Mouse (Mus musculus): ENCODE results near the gene A930009A15Rik.

DNA sequence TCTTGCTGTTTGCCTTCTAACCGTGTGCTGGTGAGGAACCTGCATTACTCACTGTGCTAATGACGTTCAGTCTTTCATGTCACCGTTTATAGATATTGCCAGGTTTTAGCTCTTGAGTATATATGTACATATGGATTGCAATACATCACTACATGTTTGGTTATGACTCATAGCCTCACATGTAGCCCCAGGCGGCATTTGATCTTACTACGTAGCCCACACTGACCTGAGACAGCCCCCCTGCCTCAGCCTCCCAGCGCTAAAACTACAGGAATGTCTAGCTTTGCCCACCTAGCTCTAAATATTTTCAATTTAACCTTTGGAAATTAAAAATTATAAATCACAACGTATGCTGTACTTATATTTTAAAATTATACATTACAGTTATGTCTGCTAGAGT lies 53.7 kb downstream of the A930009A15Rik start:
- no peak for TF ChIP-seq POLR2A (IDR thresholded peaks at IDR 0.05; ENCODE audit: borderline replicate concordance, control insufficient read depth, low read depth, low read length)
- TF ChIP-seq CTCF (IDR thresholded peaks at IDR 0.05; ENCODE audit: control insufficient read depth, insufficient read depth, low read length): no peak
